Mouse (Mus musculus) liver, postnatal 0 days (tissue): ENCODE measurements around the gene Raver2.

Experiments used
- CTCF ChIP-seq: sonication (generic); IDR thresholded peaks from 2 replicates; pipeline ENCODE4 v1.5.1; 2016; ENCODE audit warnings: antibody characterized with exemption, low read depth
- EP300 ChIP-seq: IDR thresholded peaks from 2 replicates; pipeline ENCODE4 v1.6.1; 2016; ENCODE audit warnings: antibody characterized with exemption, low read depth, mild to moderate bottlenecking

DNA sequence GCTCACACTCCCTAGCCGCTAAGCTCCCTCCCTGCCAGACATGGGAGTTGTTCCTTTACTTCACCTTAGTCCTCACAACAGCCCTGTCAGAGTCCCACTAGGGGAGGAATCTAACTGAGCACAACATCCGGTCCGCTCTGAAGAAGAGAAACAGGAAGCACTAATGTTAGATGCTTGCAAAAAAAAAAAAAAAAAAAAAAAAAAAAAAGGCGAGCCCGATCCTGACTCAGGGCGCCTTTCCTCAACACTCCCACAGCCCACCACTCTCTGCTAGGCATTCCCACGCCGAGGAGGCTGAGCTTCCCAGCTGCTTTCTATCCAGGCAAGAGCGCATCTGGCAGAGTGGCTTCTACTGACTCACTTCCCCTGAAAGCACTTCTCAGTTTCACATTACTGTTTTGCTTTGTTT, 113.8 kb downstream of the Raver2 start:
- TF ChIP-seq CTCF: no peak
- TF ChIP-seq EP300: no peak
